Mouse (Mus musculus): ENCODE results near the gene Gcgr.

The Gcgr gene

DNA sequence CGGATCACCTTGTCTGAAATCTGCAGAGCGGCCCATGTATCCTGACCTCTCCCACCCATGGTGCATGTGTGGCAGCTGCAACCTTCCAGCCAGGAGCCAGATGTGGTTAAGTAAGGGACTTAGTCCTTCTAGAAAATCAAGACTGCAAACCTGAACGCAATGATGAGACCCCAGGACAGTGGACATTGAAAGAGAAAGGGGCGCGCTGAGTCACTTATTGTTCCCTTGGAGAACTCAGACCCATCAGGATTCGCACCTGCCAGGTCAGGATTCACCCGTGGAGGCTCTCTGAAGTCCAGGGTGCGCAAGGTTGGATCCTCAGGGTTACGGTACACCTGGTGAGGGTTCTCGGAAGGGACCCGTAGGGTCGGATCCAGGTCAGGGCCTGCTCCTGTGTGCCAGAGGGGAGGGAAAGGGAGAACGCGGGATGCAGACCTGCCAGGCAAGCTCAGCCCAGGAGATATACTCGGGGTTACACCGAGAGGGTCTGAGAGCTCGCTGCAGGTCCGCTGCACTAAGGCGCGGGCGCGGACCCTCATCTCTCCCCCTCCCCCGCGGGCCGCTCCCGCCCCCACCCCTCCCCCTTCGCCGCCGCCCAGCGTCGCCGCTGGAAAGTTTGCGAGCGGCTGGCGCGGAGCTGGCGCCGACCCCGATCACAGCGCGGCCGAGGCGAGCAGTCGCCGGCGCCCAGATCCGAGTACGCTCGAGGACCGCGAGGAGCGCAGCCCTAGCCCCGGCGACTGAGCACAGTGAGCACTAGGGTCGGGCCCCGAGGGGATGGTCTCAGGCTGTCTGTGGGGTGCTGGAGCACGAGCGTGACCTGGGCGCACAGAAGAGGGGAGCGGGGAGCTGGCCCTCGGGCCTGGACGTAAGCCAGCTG, at the start of gene Gcgr:
Gcgr (plus strand) TSS at position 615 of the 880 bp plus-strand sequence.
- in situ Hi-C loops (cut with MseI, MboI): no loop called here

DNA sequence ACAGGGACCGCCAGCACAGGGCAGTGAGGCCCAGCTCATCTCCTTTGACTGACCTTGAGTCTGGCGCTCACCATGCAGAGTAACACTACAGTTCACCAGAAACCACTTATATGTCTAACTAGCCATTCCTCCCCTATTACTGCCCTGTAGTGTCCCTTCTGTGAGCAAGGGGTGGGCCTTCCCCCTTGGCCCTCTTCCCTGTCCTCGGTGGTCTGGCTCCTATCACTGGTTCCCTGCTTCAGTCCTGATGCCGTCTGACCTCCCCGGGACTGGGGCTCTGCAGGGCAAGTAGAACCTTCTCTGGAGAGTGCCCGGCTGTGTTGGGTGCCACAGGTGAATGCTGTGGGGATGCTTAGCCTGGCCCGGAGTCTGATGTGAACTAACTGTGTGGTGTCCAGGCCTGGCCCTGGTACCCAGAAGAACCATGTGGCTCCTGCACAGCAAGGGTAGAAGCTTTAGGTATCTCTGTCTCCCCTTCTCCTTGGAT, 47.0 kb upstream of the Gcgr start:
- in situ Hi-C loops (cut with MseI, MboI): no loop called here

DNA sequence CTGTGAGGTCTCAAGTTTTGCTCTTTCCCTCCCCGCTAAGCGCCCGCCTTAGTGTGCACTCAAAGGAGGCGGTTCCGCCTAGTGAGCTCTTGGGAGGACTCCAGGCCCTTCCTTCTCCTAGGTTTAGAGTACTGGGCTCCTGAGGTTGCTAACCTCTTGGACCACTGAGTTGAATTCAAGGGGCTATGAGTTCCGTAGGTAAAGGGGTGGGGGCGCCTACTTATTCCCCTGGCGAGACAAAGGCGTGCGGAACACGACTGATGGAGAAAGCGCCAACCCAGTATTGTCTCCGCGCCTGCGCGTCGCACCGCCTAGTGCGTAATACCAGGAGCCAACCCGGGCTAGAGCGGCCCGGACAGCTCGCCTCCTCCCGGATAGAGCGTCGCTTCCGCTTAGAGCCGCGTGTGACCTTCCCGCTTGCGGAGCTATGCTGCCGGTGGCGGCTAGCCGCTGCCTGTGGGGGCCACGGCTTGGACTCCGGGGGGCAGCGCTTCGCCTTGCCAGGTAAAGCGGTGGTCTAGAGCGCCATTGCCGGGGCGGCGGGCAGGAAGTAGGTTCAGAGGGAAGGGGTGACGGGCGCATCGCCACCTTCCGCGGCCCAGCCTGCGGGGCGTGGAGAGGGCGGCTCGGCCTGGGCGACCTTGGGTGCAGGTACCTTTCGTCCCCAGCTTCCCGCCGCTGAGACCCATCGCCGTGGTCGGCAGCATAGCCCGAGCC, 46.1 kb upstream of the Gcgr start, which contains the start of gene Mrpl12:
Mrpl12 (plus strand) TSS at position 349 of the 717 bp plus-strand sequence.
- in situ Hi-C loops (cut with MseI, MboI): no loop called here

- in situ Hi-C loops (cut with MseI, MboI): no loop called here
These were observed 45.2 kb upstream of the Gcgr start for GRCm38 (mm10) chr11:120485251-120485650.

- in situ Hi-C loops (cut with MseI, MboI): no loop called here
These were observed 42.0 kb upstream of the Gcgr start for GRCm38 (mm10) chr11:120488516-120488915.

DNA sequence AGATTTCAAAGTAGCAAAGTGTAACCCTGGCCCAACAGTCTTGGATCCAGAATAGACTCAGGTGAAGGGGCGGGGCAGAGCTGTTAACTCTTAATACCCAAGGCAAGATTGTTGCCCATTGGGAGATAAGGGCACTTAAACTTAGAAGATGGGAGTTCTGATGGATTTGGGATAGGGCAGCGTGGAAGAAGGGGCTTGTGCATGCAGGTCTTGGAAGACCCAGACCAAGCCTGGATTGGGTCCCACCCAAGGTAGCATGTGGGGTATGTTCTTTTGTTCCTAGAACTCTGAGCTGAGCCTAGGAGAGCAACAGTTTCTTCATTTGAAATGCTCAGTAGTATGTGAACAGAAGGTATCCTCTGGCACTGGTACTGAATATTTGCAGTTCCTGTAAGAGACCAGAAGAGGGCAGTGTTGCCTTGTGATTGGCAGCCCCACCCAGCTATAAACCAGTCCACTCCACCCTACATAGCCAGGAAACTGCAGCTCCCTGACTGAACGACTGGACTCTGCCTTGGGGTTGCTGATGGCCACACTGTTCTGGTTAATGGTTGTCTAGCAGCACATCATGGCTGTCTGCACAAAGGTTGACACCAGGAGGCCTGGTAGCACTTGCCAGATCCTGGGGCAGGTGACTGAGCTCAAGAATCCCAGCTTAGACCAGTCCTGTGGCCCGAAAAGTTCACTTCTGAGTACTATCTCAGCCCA, 41.3 kb upstream of the Gcgr start:
- in situ Hi-C loops (cut with MseI, MboI): no loop called here

DNA sequence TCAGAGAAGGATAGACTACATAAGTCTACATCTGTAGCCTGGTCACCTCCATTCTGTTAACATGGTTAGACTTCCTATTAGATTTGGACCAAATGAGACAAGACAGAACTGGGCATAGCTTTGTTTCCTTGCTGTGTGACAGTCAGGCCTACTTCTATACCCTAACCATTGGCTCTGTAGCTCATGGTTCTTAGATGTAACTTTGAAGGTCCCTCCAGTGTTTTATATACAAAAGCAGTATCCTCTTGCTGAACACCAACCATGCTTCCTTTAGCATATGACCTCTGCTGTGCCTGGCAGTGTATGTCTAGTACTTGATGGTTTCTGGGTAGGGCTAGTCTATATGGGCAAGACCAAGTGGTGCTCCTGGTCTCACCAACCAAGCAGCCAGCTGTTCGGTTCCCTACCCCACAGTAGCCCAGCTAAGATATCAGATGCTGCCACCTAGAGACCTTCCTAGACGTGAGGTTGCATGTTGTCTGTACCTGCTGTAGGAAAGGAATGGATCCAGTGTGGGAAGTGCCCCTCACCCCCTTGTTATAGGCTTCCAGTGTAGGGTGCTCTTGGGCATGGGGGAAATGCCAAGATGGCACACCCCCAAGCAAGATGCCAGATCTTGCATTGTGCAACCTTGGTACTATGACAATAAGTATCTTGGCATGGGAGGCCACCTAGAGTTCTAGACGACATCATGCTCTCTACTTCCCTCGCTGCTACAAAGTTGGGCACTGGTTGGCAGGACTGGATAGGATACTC, 40.0 kb upstream of the Gcgr start:
- in situ Hi-C loops (cut with MseI, MboI): no loop called here

GRCm38 (mm10) chr11:120491317-120492023, 39.0 kb upstream of the Gcgr start, which contains the start of gene Slc25a10:
Gene Slc25a10, plus strand, starts transcription at chr11:120491840.
- in situ Hi-C loops (cut with MseI, MboI): no loop called here

DNA sequence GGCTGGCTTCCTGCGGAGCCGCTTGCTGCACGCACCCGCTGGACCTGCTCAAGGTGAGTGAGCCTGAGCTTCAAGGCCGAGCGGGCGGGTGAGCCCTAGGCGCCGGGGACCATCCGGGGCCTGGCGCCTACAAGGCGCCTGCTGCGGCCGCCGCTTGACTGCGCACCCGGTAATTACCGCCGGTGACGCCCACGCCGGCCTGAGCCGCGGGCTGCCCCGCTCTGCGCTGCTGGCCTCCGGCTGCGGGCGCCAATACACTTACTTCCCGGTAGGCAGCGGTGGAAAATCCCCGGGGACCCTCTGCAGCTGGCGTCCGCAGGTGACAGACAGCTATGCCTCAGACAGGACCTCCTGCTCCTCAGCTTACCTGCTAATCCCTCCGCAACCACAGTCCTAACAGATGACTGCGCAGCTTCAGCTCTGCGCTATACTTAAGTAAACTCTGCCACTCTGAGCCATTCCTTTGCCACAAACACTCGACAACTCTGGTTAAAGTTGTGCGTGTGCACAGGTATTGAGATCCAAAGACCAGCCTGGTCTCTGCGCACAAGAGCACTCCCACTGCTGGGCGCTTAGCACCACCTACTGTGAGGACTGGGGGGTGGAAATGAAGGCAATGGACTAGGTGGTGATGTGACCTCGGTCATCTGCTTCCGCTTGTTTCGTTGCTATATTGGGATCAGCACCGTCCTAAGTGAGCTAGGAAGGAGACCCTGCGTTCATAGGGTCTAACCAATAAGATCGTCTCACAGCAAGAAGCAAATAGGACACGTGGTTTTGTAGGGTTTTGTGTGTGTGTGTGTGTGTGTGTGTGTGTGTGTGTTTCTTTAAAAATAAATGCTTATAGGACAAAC, 38.2 kb upstream of the Gcgr start:
- in situ Hi-C loops (cut with MseI, MboI): no loop called here

DNA sequence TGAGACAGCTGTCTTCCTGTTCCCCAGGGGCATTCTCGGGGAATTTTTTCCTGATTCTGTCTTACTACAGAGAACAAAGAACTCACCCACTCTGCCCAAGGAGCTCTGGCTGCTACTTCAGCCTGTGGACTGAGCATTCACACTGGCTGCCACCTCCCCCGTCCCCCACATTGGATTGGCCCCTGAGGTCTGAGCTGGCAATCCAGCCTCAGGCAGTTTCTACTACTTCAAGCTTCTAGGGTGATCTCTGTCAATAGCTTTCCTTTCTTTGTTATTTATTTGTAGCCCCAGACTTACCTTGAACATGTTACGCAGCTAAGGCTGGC, 37.7 kb upstream of the Gcgr start:
- in situ Hi-C loops (cut with MseI, MboI): no loop called here

- in situ Hi-C loops (cut with MseI, MboI): no loop called here
These were observed 37.1 kb upstream of the Gcgr start for GRCm38 (mm10) chr11:120493351-120493750.

- in situ Hi-C loops (cut with MseI, MboI): no loop called here
These were observed 36.6 kb upstream of the Gcgr start for GRCm38 (mm10) chr11:120493911-120494310.

DNA sequence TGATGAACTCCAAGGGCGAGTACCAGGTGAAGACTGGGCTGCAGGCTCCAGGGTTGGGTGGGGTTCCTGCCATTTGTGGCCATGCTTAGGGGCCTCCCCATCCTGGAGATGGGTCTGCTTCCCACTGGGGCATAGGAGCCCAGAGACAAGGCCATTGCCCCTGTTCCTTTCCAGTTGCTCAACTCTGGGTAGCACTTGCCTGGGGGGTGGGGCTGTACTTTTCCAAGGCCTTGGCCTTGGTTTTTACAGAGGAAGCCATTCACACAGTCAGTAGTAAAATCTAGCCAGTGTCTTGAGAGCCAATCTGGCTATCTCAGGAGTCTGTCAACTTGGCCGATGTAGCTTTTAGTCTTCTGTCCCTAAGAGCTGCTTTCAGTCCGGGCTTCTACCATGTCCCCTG, 33.1 kb upstream of the Gcgr start:
- in situ Hi-C loops (cut with MseI, MboI): no loop called here

DNA sequence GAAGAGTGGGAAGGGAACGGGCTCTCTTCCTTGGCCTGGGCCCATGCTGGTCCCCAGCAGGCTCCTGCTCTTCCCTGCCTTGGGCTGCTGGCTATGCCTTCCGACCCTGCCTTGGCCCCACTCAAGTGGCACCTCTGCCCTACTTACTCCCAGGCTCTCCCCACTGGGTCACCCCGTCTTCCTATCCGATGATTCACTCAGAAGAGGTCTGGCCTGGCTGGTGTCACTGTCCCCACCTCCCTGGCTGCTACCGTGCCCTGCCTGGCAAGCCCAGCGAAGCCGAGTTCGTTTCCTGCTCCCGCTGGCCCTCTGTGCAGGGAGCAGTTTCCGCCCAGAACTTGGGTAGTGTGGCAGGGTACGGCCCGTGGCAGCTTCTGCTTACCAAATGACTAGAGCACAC, 32.3 kb upstream of the Gcgr start:
- in situ Hi-C loops (cut with MseI, MboI): no loop called here

- in situ Hi-C loops (cut with MseI, MboI): no loop called here
These were observed 31.6 kb upstream of the Gcgr start for GRCm38 (mm10) chr11:120498891-120499290.

- in situ Hi-C loops (cut with MseI, MboI): no loop called here
These were observed 30.6 kb upstream of the Gcgr start for GRCm38 (mm10) chr11:120499894-120500293.

GRCm38 (mm10) chr11:120500357-120500756, 30.1 kb upstream of the Gcgr start:
- in situ Hi-C loops (cut with MseI, MboI): no loop called here

GRCm38 (mm10) chr11:120501018-120501417, 29.5 kb upstream of the Gcgr start:
- in situ Hi-C loops (cut with MseI, MboI): no loop called here

DNA sequence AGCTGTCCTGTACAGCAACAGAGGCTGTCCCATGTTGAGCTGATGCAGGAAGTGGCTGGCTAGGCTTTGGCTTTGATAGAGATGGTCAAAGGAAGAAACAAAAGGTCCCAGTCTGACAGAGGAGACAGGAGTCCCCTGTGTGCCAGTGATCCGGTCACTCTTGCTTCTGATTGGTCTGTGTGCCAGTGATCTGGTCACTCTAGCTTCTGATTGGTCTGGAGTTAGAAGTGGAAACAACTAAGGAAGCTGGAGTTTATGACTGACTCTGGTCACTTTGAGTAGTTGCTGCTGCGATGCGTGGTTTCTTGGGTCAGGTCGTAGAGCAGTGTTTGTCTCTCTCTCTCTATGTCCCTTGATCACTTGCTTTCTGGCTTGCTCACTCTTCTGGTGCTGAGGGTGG, 28.8 kb upstream of the Gcgr start:
- in situ Hi-C loops (cut with MseI, MboI): no loop called here

DNA sequence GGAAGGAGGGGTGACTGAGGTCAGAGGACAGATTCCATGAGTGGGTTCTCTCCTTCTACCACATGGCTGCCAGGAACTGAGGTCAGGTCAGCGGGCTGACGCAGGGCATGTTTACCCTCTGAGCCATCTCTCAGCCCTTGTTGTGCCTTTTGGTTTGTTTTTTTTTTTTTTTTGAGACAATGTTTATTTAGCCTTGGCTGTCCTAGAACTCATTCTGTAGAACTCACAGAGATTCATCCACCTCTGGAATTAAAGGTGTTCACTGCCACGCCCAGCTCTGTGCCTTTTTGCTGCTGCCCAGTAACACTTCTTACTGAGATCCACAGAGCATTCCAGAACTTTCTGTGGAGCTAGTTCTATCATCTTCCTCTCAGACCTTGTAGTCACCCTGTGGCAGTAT, 24.8 kb upstream of the Gcgr start:
- in situ Hi-C loops (cut with MseI, MboI): no loop called here

Data from mouse trophoblast stem cell (cell line).